Mouse (Mus musculus): ENCODE data around the gene Ap2m1. TPM values are rescaled to one million over a fixed set of nuclear protein-coding genes. Genes with fewer than 3 reads are reported as not detected.

Gene Ap2m1
- polyA plus RNA-seq, 1 experiment from 2014 or later, result 797 TPM

GRCm38 (mm10) chr16:20536081-20536665, 895 bp downstream of the Ap2m1 start:
- 33% methylated on average over 9 of the region's 9 CpGs for WGBS
- Histone ChIP-seq H3K9ac (ENCODE audit: low read length) (peak overlapping the region; percentile 94), H3K4me1 (replicated peaks; ENCODE audit: control insufficient read depth, insufficient read depth, low read length) (peaks cover 19% of the 10 kb centered on the region; the same call in 1 of the 2 replicates), H3K9me3 (ENCODE audit: control insufficient read depth, low read length) (no peaks in the 10 kb centered on the region), H3K4me3 (ENCODE audit: low read depth, low read length) (peak overlapping the region; percentile 88), H3K4me2 (ENCODE audit: low read depth, low read length, severe bottlenecking) (peak overlapping the region; percentile 90), H3K27ac (ENCODE audit: low read depth, low read length) (no peak overlapping the region), H3K27me3 (ENCODE audit: control insufficient read depth, insufficient read depth, low read length) (no peaks in the 10 kb centered on the region), H3K36me3 (ENCODE audit: control insufficient read depth, insufficient read depth, low read length) (peaks cover 6% of the 10 kb centered on the region; the same call in 1 of the 2 replicates)
- no peak for ATAC-seq (replicated peaks; ENCODE audit: low FRiP score)
- DNase-seq (ENCODE audit: low spot score), result no peak

DNA sequence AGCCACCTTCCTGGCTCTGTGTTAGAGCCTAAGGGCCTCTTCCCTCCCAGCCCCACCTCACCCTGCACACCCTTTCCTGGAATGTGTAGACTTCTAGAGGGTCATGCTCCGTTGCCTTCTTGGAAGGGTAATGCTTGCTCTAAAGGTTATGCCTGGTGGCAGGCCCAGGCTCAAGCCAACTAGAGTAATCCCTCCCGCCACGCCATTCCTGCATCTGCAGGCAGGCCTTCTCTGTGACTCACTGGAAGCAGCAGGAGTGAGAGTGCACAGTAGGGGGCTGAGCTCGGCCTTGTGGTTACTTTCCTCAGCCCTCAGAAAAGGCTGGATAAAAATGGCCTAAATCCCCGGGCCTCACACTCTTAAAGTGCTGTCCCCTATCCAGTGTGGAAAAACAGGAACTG, 1.8 kb downstream of the Ap2m1 start:
- Histone ChIP-seq H3K27ac (ENCODE audit: low read depth, low read length) (no peak overlapping the region), H3K4me3 (ENCODE audit: low read depth, low read length) (peak overlapping the region; percentile 88; the same call in 1 of the 2 replicates), H3K27me3 (ENCODE audit: control insufficient read depth, insufficient read depth, low read length) (no peaks in the 10 kb centered on the region), H3K36me3 (ENCODE audit: control insufficient read depth, insufficient read depth, low read length) (peaks cover 5% of the 10 kb centered on the region; the same call in 1 of the 2 replicates), H3K9ac (ENCODE audit: low read length) (peak overlapping the region; percentile 35), H3K4me1 (replicated peaks; ENCODE audit: control insufficient read depth, insufficient read depth, low read length) (peaks cover 19% of the 10 kb centered on the region; the same call in 1 of the 2 replicates), H3K9me3 (ENCODE audit: control insufficient read depth, low read length) (no peaks in the 10 kb centered on the region), H3K4me2 (ENCODE audit: low read depth, low read length, severe bottlenecking) (peak overlapping the region; percentile 90)
- DNase-seq (ENCODE audit: low spot score) (no peak), ATAC-seq (replicated peaks; ENCODE audit: low FRiP score) (no peak)
- 19% methylated on average over 5 of the region's 5 CpGs for WGBS

DNA sequence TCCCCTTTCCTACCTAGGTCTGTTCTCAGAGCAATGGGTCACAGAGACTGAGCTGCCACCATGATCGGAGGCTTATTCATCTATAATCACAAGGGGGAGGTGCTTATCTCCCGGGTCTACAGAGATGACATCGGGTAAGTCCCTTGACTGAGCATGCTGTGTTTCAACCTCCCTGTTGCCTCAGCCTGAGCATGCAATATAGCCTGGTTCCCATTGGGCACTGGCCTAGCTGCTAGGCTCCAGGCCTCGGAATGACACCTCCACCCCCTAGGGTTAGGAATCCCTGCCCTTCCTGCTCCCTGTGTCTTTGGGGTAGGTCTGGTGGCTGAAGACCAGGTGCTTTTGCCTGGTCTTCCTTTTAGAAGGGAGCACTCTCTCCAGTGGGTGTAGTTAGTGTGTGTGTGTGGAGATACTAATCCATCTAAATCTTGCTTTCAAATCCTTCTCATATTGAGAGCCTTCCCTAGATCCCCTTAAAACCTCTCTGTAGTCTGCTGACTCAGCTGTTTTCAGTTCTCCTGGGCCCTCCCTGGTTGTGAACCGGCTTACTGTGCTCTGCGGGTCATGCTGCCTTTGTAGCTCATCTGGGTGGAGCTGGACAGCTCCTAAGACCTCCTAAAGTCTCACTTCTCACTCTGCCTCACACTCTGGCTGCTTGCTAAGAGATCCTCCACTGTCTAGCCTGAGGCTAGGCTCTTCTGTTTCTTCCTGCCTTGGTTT, 2.5 kb downstream of the Ap2m1 start:
- Histone ChIP-seq H3K9me3 (ENCODE audit: control insufficient read depth, low read length) (no peaks in the 10 kb centered on the region), H3K36me3 (ENCODE audit: control insufficient read depth, insufficient read depth, low read length) (peaks cover 3% of the 10 kb centered on the region; the same call in 1 of the 2 replicates), H3K27ac (ENCODE audit: low read depth, low read length) (no peak overlapping the region), H3K9ac (ENCODE audit: low read length) (peak overlapping the region; percentile 35; the same call in 1 of the 2 replicates), H3K4me1 (replicated peaks; ENCODE audit: control insufficient read depth, insufficient read depth, low read length) (peaks cover 19% of the 10 kb centered on the region; the same call in 1 of the 2 replicates), H3K4me2 (ENCODE audit: low read depth, low read length, severe bottlenecking) (peak overlapping the region; percentile 90; the same call in 1 of the 2 replicates), H3K4me3 (ENCODE audit: low read depth, low read length) (peak overlapping the region; percentile 88; the same call in 1 of the 2 replicates), H3K27me3 (ENCODE audit: control insufficient read depth, insufficient read depth, low read length) (no peaks in the 10 kb centered on the region)
- DNase-seq (ENCODE audit: low spot score) (no peak), ATAC-seq (replicated peaks; ENCODE audit: low FRiP score) (no peak)
- 27% methylated on average over 6 of the region's 6 CpGs for WGBS

GRCm38 (mm10) chr16:20539649-20540048, 4.4 kb downstream of the Ap2m1 start:
- H3K4me3 ChIP-seq (ENCODE audit: low read depth, low read length), result no peak overlapping the region
- DNase-seq (ENCODE audit: low spot score) (no peak), ATAC-seq (replicated peaks; ENCODE audit: low FRiP score) (no peak)
- no peaks in the 10 kb centered on the region for H3K9me3 ChIP-seq (ENCODE audit: control insufficient read depth, low read length)
- no peaks in the 10 kb centered on the region for H3K27me3 ChIP-seq (ENCODE audit: control insufficient read depth, insufficient read depth, low read length)
- H3K4me1 ChIP-seq (replicated peaks; ENCODE audit: control insufficient read depth, insufficient read depth, low read length), result peaks cover 19% of the 10 kb centered on the region; the same call in 1 of the 2 replicates
- peaks cover 9% of the 10 kb centered on the region; the same call in 1 of the 2 replicates for H3K36me3 ChIP-seq (ENCODE audit: control insufficient read depth, insufficient read depth, low read length)
- no peak overlapping the region for H3K27ac ChIP-seq (ENCODE audit: low read depth, low read length)
- WGBS, result 79% methylated on average over 3 of the region's 3 CpGs
- no peak overlapping the region for H3K9ac ChIP-seq (ENCODE audit: low read length)
- H3K4me2 ChIP-seq (ENCODE audit: low read depth, low read length, severe bottlenecking), result no peak overlapping the region

GRCm38 (mm10) chr16:20540438-20540837, 5.2 kb downstream of the Ap2m1 start:
- Histone ChIP-seq H3K36me3 (ENCODE audit: control insufficient read depth, insufficient read depth, low read length) (peaks cover 9% of the 10 kb centered on the region; the same call in 1 of the 2 replicates), H3K27me3 (ENCODE audit: control insufficient read depth, insufficient read depth, low read length) (no peaks in the 10 kb centered on the region), H3K9me3 (ENCODE audit: control insufficient read depth, low read length) (no peaks in the 10 kb centered on the region), H3K4me2 (ENCODE audit: low read depth, low read length, severe bottlenecking) (no peak overlapping the region), H3K4me3 (ENCODE audit: low read depth, low read length) (no peak overlapping the region), H3K9ac (ENCODE audit: low read length) (no peak overlapping the region), H3K4me1 (replicated peaks; ENCODE audit: control insufficient read depth, insufficient read depth, low read length) (peaks cover 19% of the 10 kb centered on the region; the same call in 1 of the 2 replicates), H3K27ac (ENCODE audit: low read depth, low read length) (no peak overlapping the region)
- DNase-seq (ENCODE audit: low spot score), result no peak
- 94% methylated on average over 4 of the region's 4 CpGs for WGBS
- no peak for ATAC-seq (replicated peaks; ENCODE audit: low FRiP score)

- no peak overlapping the region for H3K9ac ChIP-seq (ENCODE audit: low read length)
- H3K4me3 ChIP-seq (ENCODE audit: low read depth, low read length), result no peak overlapping the region
- H3K4me1 ChIP-seq (replicated peaks; ENCODE audit: control insufficient read depth, insufficient read depth, low read length), result peaks cover 7% of the 10 kb centered on the region; the same call in 1 of the 2 replicates
- H3K36me3 ChIP-seq (ENCODE audit: control insufficient read depth, insufficient read depth, low read length), result peaks cover 9% of the 10 kb centered on the region; the same call in 1 of the 2 replicates
- DNase-seq (ENCODE audit: low spot score), result no peak
- no peak overlapping the region for H3K4me2 ChIP-seq (ENCODE audit: low read depth, low read length, severe bottlenecking)
- ATAC-seq (replicated peaks; ENCODE audit: low FRiP score), result no peak
- H3K27ac ChIP-seq (ENCODE audit: low read depth, low read length), result no peak overlapping the region
- WGBS, result 93% methylated on average over 10 of the region's 10 CpGs
- no peaks in the 10 kb centered on the region for H3K27me3 ChIP-seq (ENCODE audit: control insufficient read depth, insufficient read depth, low read length)
- H3K9me3 ChIP-seq (ENCODE audit: control insufficient read depth, low read length), result no peaks in the 10 kb centered on the region
These were observed 10.4 kb downstream of the Ap2m1 start for GRCm38 (mm10) chr16:20545696-20546095.

DNA sequence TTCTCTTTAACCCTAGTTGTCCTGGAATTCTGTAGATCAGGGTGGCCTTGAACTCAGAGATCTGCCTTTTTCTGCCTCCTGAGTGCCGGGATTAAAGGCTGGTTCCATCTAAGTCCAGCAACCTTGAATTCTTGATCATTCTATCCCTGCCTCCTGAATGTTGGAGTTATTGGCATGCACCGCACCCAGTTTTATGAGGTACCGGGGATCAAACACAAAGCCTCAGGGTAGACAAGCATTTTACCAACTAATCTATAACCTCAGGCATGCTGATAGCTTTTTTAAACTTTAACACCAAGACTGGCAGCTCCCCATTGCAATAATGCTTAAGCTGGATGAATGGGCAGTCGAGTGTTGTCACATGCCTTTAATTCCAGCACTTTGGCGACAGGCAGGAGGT, 12.1 kb downstream of the Ap2m1 start:
- H3K9ac ChIP-seq (ENCODE audit: low read length), result peak overlapping the region; percentile 59
- H3K9me3 ChIP-seq (ENCODE audit: control insufficient read depth, low read length), result no peaks in the 10 kb centered on the region
- H3K27ac ChIP-seq (ENCODE audit: low read depth, low read length), result no peak overlapping the region
- peak overlapping the region; percentile 63 for H3K4me3 ChIP-seq (ENCODE audit: low read depth, low read length)
- no peak for DNase-seq (ENCODE audit: low spot score)
- H3K27me3 ChIP-seq (ENCODE audit: control insufficient read depth, insufficient read depth, low read length), result no peaks in the 10 kb centered on the region
- ATAC-seq (replicated peaks; ENCODE audit: low FRiP score), result no peak
- H3K4me2 ChIP-seq (ENCODE audit: low read depth, low read length, severe bottlenecking), result peak overlapping the region; percentile 67
- 64% methylated on average over 5 of the region's 5 CpGs for whole genome bisulfite sequencing
- H3K4me1 ChIP-seq (replicated peaks; ENCODE audit: control insufficient read depth, insufficient read depth, low read length), result peaks cover 7% of the 10 kb centered on the region; the same call in 1 of the 2 replicates
- peaks cover 6% of the 10 kb centered on the region for H3K36me3 ChIP-seq (ENCODE audit: control insufficient read depth, insufficient read depth, low read length)

GRCm38 (mm10) chr16:20548096-20548948, 13.0 kb downstream of the Ap2m1 start, which contains the start of gene Abcf3:
Gene Abcf3 (plus strand): TSS chr16:20548577.
- DNase-seq (ENCODE audit: low spot score) (peak; percentile 98), ATAC-seq (replicated peaks; ENCODE audit: low FRiP score) (peak; percentile 99)
- Histone ChIP-seq H3K9ac (ENCODE audit: low read length) (peak within 1 kb of the TSS; percentile 70), H3K9me3 (ENCODE audit: control insufficient read depth, low read length) (no peaks in the 10 kb centered on the region), H3K27me3 (ENCODE audit: control insufficient read depth, insufficient read depth, low read length) (no peaks in the 10 kb centered on the region), H3K4me1 (replicated peaks; ENCODE audit: control insufficient read depth, insufficient read depth, low read length) (peaks cover 7% of the 10 kb centered on the region; the same call in 1 of the 2 replicates), H3K4me3 (ENCODE audit: low read depth, low read length) (peak within 1 kb of the TSS; percentile 63), H3K27ac (ENCODE audit: low read depth, low read length) (no peak within 1 kb of the TSS), H3K36me3 (ENCODE audit: control insufficient read depth, insufficient read depth, low read length) (peaks cover 6% of the 10 kb centered on the region), H3K4me2 (ENCODE audit: low read depth, low read length, severe bottlenecking) (peak within 1 kb of the TSS; percentile 76)
- WGBS, result under 1% methylated on average over 56 of the region's 56 CpGs
